Mouse (Mus musculus) kidney, embryonic 14.5 days (tissue): ENCODE measurements around the gene Serpina3g. TPM values are rescaled to one million over a fixed set of nuclear protein-coding genes. Genes with fewer than 3 reads are reported as not detected.

Experiments
- polyA plus RNA-seq: library from polyadenylated mRNA; unstranded; fragments of >200 nt; fragmentation: Nextera tagmentation; extraction: Ambion mirVana; gene quantifications from 2 replicates; pipeline ENCODE4 v1.2.1, GENCODE M21; 2014

Gene Serpina3g
- polyA plus RNA-seq, 1 experiment from 2014 or later, result 7.1 TPM

Other genes with a start within 250 kb of the Serpina3g start
- not detected in 2 replicates for gene Serpina11, start 246.3 kb upstream of the Serpina3g start, polyA plus RNA-seq
- gene Serpina9, start 222.5 kb upstream of the Serpina3g start, polyA plus RNA-seq, result not detected in 2 replicates
- gene Serpina12, start 191.8 kb upstream of the Serpina3g start, polyA plus RNA-seq, result not detected in 2 replicates
- not detected in 2 replicates for gene Serpina5, start 135.1 kb upstream of the Serpina3g start, polyA plus RNA-seq
- not detected in 2 replicates for gene Serpina3a, start 123.5 kb upstream of the Serpina3g start, polyA plus RNA-seq
- not detected in 2 replicates for gene Serpina3b, start 108.2 kb upstream of the Serpina3g start, polyA plus RNA-seq
- not detected in 2 replicates for gene Serpina3c, start 82.4 kb upstream of the Serpina3g start, polyA plus RNA-seq
- not detected in 2 replicates for gene Serpina3f, start 21.7 kb upstream of the Serpina3g start, polyA plus RNA-seq
- gene Serpina3i, start 26.9 kb downstream of the Serpina3g start, polyA plus RNA-seq, result 0.22 TPM in 1 of 2 replicates, not detected in the other
- not detected in 2 replicates for gene Serpina3j, start 78.3 kb downstream of the Serpina3g start, polyA plus RNA-seq
- gene Serpina3k, start 102.2 kb downstream of the Serpina3g start, polyA plus RNA-seq, result not detected in 2 replicates
- not detected in 2 replicates for gene Serpina3m, start 102.2 kb downstream of the Serpina3g start, polyA plus RNA-seq
- gene Serpina3n, start 170.5 kb downstream of the Serpina3g start, polyA plus RNA-seq, result not detected in 2 replicates
- not detected in 2 replicates for gene Gsc, start 237.1 kb downstream of the Serpina3g start, polyA plus RNA-seq